Mouse (Mus musculus): ENCODE measurements around the gene Smim6. TPM values are rescaled to one million over a fixed set of nuclear protein-coding genes. Genes with fewer than 3 reads are reported as not detected.
A peak's percentile ranks its signal among the peaks of the same experiment; 100 is the strongest.

Gene Smim6
- total and polyA plus RNA-seq, 3 experiments = 1.2 to 3.8 TPM; not detected in 1

GRCm38 (mm10) chr11:115901338-115902161, 10.3 kb upstream of the Smim6 start (continued):
- TF ChIP-seq ZC3H11A (IDR thresholded peaks at IDR 0.05; ENCODE audit: low read depth, low read length) (no peak), ZNF384 (IDR thresholded peaks at IDR 0.05; ENCODE audit: low read depth, low read length) (no peak), ZKSCAN1 (IDR thresholded peaks at IDR 0.05; ENCODE audit: low read depth, low read length) (no peak), UBTF (IDR thresholded peaks at IDR 0.05; ENCODE audit: borderline replicate concordance, insufficient read depth, low read depth, low read length) (peak; percentile 65; the same call in 1 of the 2 replicates), CHD1 (IDR thresholded peaks at IDR 0.05; ENCODE audit: low read depth, low read length) (peak; percentile 88; the same call in 1 of the 2 replicates), MAFK (IDR thresholded peaks at IDR 0.05; ENCODE audit: borderline replicate concordance, low read depth, low read length) (no peak), MXI1 (IDR thresholded peaks at IDR 0.05; ENCODE audit: low read depth, low read length) (peak; percentile 59; the same call in 1 of the 2 replicates), KAT2A (conservative IDR thresholded peaks at IDR 0.05; ENCODE audit: low read depth, low read length) (no peak), TBP (IDR thresholded peaks at IDR 0.05; ENCODE audit: low read depth, low read length) (peak; percentile 92), ZMIZ1 (IDR thresholded peaks at IDR 0.05; ENCODE audit: low read depth, low read length) (peak; percentile 89), GATA1 (IDR thresholded peaks at IDR 0.05; ENCODE audit: low read depth, low read length) (peak; percentile 99), USF1 (IDR thresholded peaks at IDR 0.05; ENCODE audit: low read depth, low read length) (no peak), NRF1 (IDR thresholded peaks at IDR 0.05; ENCODE audit: insufficient read depth, low read depth, low read length, poor library complexity, severe bottlenecking) (no peak), ETS1 (IDR thresholded peaks at IDR 0.05; ENCODE audit: low read depth, low read length) (peak; percentile 93), MAZ (IDR thresholded peaks at IDR 0.05; ENCODE audit: low read depth, low read length) (peak; percentile 97; the same call in 1 of the 2 replicates), SIN3A (IDR thresholded peaks at IDR 0.05; ENCODE audit: low read length) (peak; percentile 97), BHLHE40 (IDR thresholded peaks at IDR 0.05; ENCODE audit: borderline replicate concordance, low read depth, low read length) (peak; percentile 75; the same call in 1 of the 2 replicates), CTCF (IDR thresholded peaks at IDR 0.05 in 2 of 3, conservative IDR thresholded peaks at IDR 0.05 in 1 of 3; ENCODE audit: control insufficient read depth in 1 of 3, insufficient read depth in 1 of 3, low read depth in 2 of 3, low read length in 3 of 3, poor library complexity in 1 of 3, severe bottlenecking in 1 of 3) (no peak), MYC (IDR thresholded peaks at IDR 0.05; ENCODE audit: low read depth, low read length) (peak; percentile 70), MEF2A (IDR thresholded peaks at IDR 0.05; ENCODE audit: extremely low read depth, insufficient replicate concordance, low read depth, low read length, poor library complexity, severe bottlenecking) (no peak), POLR2AphosphoS5 (IDR thresholded peaks at IDR 0.05; ENCODE audit: borderline replicate concordance, low read depth, low read length) (0 out of 2 replicates have a peak, but pooled peaks have one; percentile 30), JUND (IDR thresholded peaks at IDR 0.05; ENCODE audit: low read depth, low read length) (peak; percentile 83), MAX (IDR thresholded peaks at IDR 0.05; ENCODE audit: low read length) (no peak), E2F4 (IDR thresholded peaks at IDR 0.05; ENCODE audit: borderline replicate concordance, low read depth, low read length) (no peak), MYB (IDR thresholded peaks at IDR 0.05; ENCODE audit: low read depth, low read length) (peak; percentile 98)

Data from MEL (cell line).